Mouse (Mus musculus) midbrain, embryonic 10.5 days (tissue): ENCODE data around the gene Tjp1. TPM values are rescaled to one million over a fixed set of nuclear protein-coding genes. Genes with fewer than 3 reads are reported as not detected.

Experiments used
- DNase-seq: peaks from one replicate; pipeline ENCODE4 v3.0.0-alpha.2; 2017; ENCODE audit warnings: low spot score
- H3K27ac ChIP-seq: fragments of 300-500 bp; sonication (generic); replicated peaks from 2 replicates; pipeline ENCODE4 v1.5.1; 2016; ENCODE audit warnings: mild to moderate bottlenecking
- H3K27me3 ChIP-seq: fragments of 300-500 bp; sonication (generic); 2 replicates; pipeline ENCODE4 v1.6.1; 2016; ENCODE audit warnings: low read depth, mild to moderate bottlenecking; ENCODE audit not compliant: poor library complexity, severe bottlenecking
- H3K36me3 ChIP-seq: fragments of 300-500 bp; sonication (generic); 2 replicates; pipeline ENCODE4 v1.6.1; 2016; ENCODE audit warnings: mild to moderate bottlenecking, moderate library complexity
- H3K4me1 ChIP-seq: fragments of 300-500 bp; sonication (generic); 2 replicates; pipeline ENCODE4 v1.6.1; 2016
- H3K4me3 ChIP-seq: fragments of 300-500 bp; sonication (generic); 2 replicates; pipeline ENCODE4 v1.5.1; 2016; ENCODE audit warnings: mild to moderate bottlenecking, moderate library complexity
- H3K9me3 ChIP-seq: fragments of 300-500 bp; sonication (generic); replicated peaks from 2 replicates; pipeline ENCODE4 v1.6.1; 2016; ENCODE audit warnings: mild to moderate bottlenecking
- WGBS: fragments of 180-500 bp; shearing (Covaris S2); methylation state at CpG from one replicate; pipeline ENCODE4 v1.1.7; 2016; 5-methylcytosine and 5-hydroxymethylcytosine counted together
- polyA plus RNA-seq: library from polyadenylated mRNA; unstranded; fragments of >200 nt; fragmentation: Nextera tagmentation; extraction: Ambion mirVana; gene quantifications from 2 replicates; pipeline ENCODE4 v1.2.1, GENCODE M21; 2016

Gene Tjp1
- polyA plus RNA-seq, 1 experiment from 2014 or later = 25.0 TPM

DNA sequence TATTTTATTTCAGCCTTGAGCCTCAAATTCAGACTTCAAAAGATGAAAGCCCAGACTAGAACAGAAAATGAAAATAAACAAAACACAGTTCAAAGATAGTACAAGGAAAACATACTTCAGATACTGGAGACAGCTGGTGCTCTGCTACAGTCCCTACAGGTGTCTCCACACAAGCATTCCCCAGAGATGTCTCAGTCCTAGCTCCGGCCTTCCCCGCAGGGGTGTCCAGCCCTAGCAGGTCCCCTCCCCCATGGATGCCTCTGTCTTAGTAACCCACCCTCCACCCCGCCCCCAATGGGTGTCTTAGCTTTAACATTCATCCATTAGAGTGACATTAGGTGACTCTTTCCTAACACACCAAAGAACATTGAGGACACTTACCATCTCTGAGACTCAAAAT, 108.6 kb downstream of the Tjp1 start:
- no peak overlapping the region for H3K4me3 ChIP-seq
- no peak for DNase-seq
- no peak overlapping the region for H3K27ac ChIP-seq
- no peaks in the 10 kb centered on the region for H3K36me3 ChIP-seq
- WGBS = 68% methylated on average over 3 of the region's 3 CpGs
- peaks cover 31% of the 10 kb centered on the region for H3K4me1 ChIP-seq
- H3K27me3 ChIP-seq = no peaks in the 10 kb centered on the region
- no peaks in the 10 kb centered on the region for H3K9me3 ChIP-seq

- no peaks in the 10 kb centered on the region for H3K36me3 ChIP-seq
- DNase-seq = no peak
- no peak overlapping the region for H3K4me3 ChIP-seq
- no peaks in the 10 kb centered on the region for H3K27me3 ChIP-seq
- peak overlapping the region; percentile 28; the same call in 1 of the 2 replicates for H3K27ac ChIP-seq
- no peaks in the 10 kb centered on the region for H3K9me3 ChIP-seq
- 80% methylated on average over 10 of the region's 10 CpGs for WGBS
- peaks cover 31% of the 10 kb centered on the region for H3K4me1 ChIP-seq
These were observed 109.1 kb downstream of the Tjp1 start for GRCm38 (mm10) chr7:65418366-65418911.

DNA sequence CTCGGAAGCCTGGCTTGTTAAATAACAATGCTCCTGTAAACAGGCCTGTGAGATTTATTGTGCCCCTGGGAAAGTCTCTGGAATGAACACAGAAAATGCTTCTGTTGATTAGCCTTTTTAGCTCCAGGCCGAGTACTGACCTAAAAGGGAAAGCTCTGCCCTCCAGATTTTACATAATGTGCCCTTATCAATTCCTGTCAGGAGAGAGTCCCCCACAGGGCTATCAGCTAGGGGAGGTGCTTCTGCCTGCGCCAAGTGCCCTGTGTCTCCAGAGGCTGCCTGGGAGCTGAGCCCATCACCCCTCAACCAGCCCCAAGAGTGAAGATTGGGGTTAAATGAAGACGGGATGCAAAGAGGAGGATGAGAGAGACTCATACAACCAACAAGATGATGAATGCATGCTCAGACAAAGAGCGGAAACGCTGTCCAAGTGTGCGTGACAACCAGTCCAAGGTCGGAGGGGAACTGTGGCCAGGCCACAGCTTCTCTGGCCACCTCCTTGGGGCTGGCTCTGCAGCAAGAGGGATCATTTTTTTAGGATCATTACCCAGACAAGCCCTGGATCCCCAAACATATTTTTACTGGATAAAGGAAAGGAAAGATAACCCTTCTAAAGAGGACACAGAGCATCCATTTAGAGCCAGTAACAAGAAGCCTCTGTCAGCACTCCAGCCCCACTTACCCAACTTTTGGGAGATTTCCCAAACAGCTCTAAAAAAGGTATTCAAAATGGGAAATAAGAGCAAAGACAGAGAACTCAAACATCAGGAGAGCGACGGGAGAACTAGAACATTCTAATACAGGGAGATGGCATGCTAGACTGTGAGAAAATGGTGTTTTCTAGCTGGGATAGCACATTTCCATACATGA, 110.1 kb downstream of the Tjp1 start:
- Histone ChIP-seq H3K27ac (peak overlapping the region; percentile 55), H3K36me3 (no peaks in the 10 kb centered on the region), H3K4me1 (peaks cover 31% of the 10 kb centered on the region), H3K4me3 (no peak overlapping the region), H3K9me3 (no peaks in the 10 kb centered on the region), H3K27me3 (no peaks in the 10 kb centered on the region)
- DNase-seq = no peak
- 68% methylated on average over 10 of the region's 10 CpGs for whole genome bisulfite sequencing

- H3K4me3 ChIP-seq = no peak overlapping the region
- H3K36me3 ChIP-seq = no peaks in the 10 kb centered on the region
- peaks cover 29% of the 10 kb centered on the region for H3K4me1 ChIP-seq
- H3K9me3 ChIP-seq = no peaks in the 10 kb centered on the region
- 55% methylated on average over 3 of the region's 3 CpGs for WGBS
- no peak overlapping the region for H3K27ac ChIP-seq
- H3K27me3 ChIP-seq = no peaks in the 10 kb centered on the region
- DNase-seq = no peak
These were observed 111.1 kb downstream of the Tjp1 start for GRCm38 (mm10) chr7:65416506-65416905.

- no peak overlapping the region for H3K27ac ChIP-seq
- no peak for DNase-seq
- WGBS = 77% methylated on average over 13 of the region's 13 CpGs
- no peak overlapping the region for H3K4me3 ChIP-seq
- peaks cover 21% of the 10 kb centered on the region for H3K4me1 ChIP-seq
- H3K9me3 ChIP-seq = no peaks in the 10 kb centered on the region
- no peaks in the 10 kb centered on the region for H3K27me3 ChIP-seq
- no peaks in the 10 kb centered on the region for H3K36me3 ChIP-seq
These were observed 113.3 kb downstream of the Tjp1 start for GRCm38 (mm10) chr7:65413946-65414945.

DNA sequence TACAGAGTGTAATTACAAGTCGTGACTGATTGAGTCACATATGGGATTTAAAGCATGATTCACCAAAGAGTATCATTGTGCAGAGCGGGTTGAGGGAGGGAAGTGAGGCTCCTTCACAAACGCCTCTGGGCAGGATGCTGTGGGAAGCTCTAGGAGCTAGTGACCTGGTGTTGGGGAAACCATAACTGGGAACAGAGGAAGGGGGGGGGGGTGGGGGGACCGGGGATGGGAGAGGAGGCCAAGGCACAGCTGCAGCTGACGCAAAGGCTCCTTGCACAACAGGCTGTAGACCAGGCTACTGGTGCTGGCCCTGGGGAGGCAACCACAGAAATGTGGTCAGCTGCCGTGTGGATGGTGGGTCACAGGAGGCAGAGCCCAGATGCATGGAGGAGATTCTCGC, 116.9 kb downstream of the Tjp1 start:
- WGBS = 72% methylated on average over 7 of the region's 7 CpGs
- Histone ChIP-seq H3K27me3 (no peaks in the 10 kb centered on the region), H3K4me3 (no peak overlapping the region), H3K27ac (no peak overlapping the region; the same call in 1 of the 2 replicates), H3K36me3 (no peaks in the 10 kb centered on the region), H3K9me3 (no peaks in the 10 kb centered on the region), H3K4me1 (no peaks in the 10 kb centered on the region)
- DNase-seq = no peak

- 83% methylated on average over 3 of the region's 3 CpGs for WGBS
- H3K27me3 ChIP-seq = no peaks in the 10 kb centered on the region
- H3K9me3 ChIP-seq = no peaks in the 10 kb centered on the region
- no peak overlapping the region for H3K27ac ChIP-seq
- H3K36me3 ChIP-seq = no peaks in the 10 kb centered on the region
- H3K4me3 ChIP-seq = no peak overlapping the region
- DNase-seq = no peak
- H3K4me1 ChIP-seq = no peaks in the 10 kb centered on the region
These were observed 121.2 kb downstream of the Tjp1 start for GRCm38 (mm10) chr7:65406427-65406826.

- H3K36me3 ChIP-seq = no peaks in the 10 kb centered on the region
- H3K4me1 ChIP-seq = no peaks in the 10 kb centered on the region
- DNase-seq = no peak
- H3K4me3 ChIP-seq = no peak overlapping the region
- H3K27me3 ChIP-seq = no peaks in the 10 kb centered on the region
- H3K9me3 ChIP-seq = no peaks in the 10 kb centered on the region
- 91% methylated on average over 5 of the region's 5 CpGs for WGBS
- H3K27ac ChIP-seq = no peak overlapping the region
These were observed 125.1 kb downstream of the Tjp1 start for GRCm38 (mm10) chr7:65402516-65402915.

- H3K27me3 ChIP-seq = no peaks in the 10 kb centered on the region
- H3K36me3 ChIP-seq = no peaks in the 10 kb centered on the region
- H3K4me3 ChIP-seq = no peak overlapping the region
- DNase-seq = no peak
- no peak overlapping the region for H3K27ac ChIP-seq
- no peaks in the 10 kb centered on the region for H3K9me3 ChIP-seq
- no peaks in the 10 kb centered on the region for H3K4me1 ChIP-seq
These were observed 126.0 kb downstream of the Tjp1 start for GRCm38 (mm10) chr7:65401622-65402021.

- WGBS = 91% methylated on average over 4 of the region's 4 CpGs
- peaks cover 26% of the 10 kb centered on the region for H3K4me1 ChIP-seq
- H3K27me3 ChIP-seq = 0 out of 2 replicates have a peak, but pooled peaks cover 4% of the 10 kb centered on the region
- no peak overlapping the region for H3K4me3 ChIP-seq
- no peak for DNase-seq
- no peaks in the 10 kb centered on the region for H3K9me3 ChIP-seq
- H3K36me3 ChIP-seq = no peaks in the 10 kb centered on the region
- H3K27ac ChIP-seq = no peak overlapping the region
These were observed 131.7 kb downstream of the Tjp1 start for GRCm38 (mm10) chr7:65395891-65396290.

GRCm38 (mm10) chr7:65395166-65395565, 132.4 kb downstream of the Tjp1 start:
- WGBS = 69% methylated on average over 5 of the region's 5 CpGs
- no peak overlapping the region for H3K4me3 ChIP-seq
- 0 out of 2 replicates have a peak, but pooled peaks cover 4% of the 10 kb centered on the region for H3K27me3 ChIP-seq
- no peaks in the 10 kb centered on the region for H3K36me3 ChIP-seq
- DNase-seq = no peak
- H3K4me1 ChIP-seq = peaks cover 26% of the 10 kb centered on the region
- no peaks in the 10 kb centered on the region for H3K9me3 ChIP-seq
- H3K27ac ChIP-seq = no peak overlapping the region

GRCm38 (mm10) chr7:65394672-65395071, 132.9 kb downstream of the Tjp1 start:
- peaks cover 26% of the 10 kb centered on the region for H3K4me1 ChIP-seq
- 10% methylated on average over 2 of the region's 2 CpGs for WGBS
- H3K27ac ChIP-seq = no peak overlapping the region; the same call in 1 of the 2 replicates
- no peaks in the 10 kb centered on the region for H3K9me3 ChIP-seq
- DNase-seq = no peak
- no peak overlapping the region for H3K4me3 ChIP-seq
- 0 out of 2 replicates have a peak, but pooled peaks cover 4% of the 10 kb centered on the region for H3K27me3 ChIP-seq
- H3K36me3 ChIP-seq = no peaks in the 10 kb centered on the region
